Mouse (Mus musculus): ENCODE measurements around the gene Ier2. TPM values are rescaled to one million over a fixed set of nuclear protein-coding genes. Genes with fewer than 3 reads are reported as not detected.

The Ier2 gene
- polyA plus RNA-seq, 1 experiment from 2014 or later = 20.3 TPM

DNA sequence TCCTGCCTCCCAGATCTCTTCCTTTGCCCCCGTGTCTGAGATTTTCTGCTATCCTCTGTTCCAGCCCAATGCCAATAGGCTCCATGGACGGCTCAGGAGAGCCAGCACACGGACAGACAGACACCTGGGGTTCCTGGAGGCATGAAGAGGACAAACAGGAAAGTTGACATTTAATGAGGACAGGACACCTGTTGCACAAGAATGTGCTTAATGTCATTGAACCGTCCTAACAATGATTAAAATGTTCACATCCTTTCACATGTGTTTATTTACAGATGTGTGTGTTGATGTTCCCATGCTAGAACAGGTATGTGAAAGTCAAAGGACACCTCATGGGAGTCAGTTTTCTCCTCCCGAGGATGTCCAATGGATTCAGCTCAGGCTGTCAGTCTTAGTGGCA lies 19.6 kb downstream of the Ier2 start:
- H3K36me3 ChIP-seq = no peaks in the 10 kb centered on the region
- peaks cover 20% of the 10 kb centered on the region for H3K4me1 ChIP-seq
- no peak overlapping the region for H3K9ac ChIP-seq (replicated peaks)
- ATAC-seq (ENCODE audit: low FRiP score) = no peak
- H3K9me3 ChIP-seq (replicated peaks) = no peaks in the 10 kb centered on the region
- no peak overlapping the region for H3K4me3 ChIP-seq (replicated peaks)
- H3K4me2 ChIP-seq = no peak overlapping the region
- H3K27ac ChIP-seq (replicated peaks) = no peak overlapping the region
- H3K27me3 ChIP-seq (replicated peaks) = no peaks in the 10 kb centered on the region
- 80% methylated on average over 5 of the region's 5 CpGs for WGBS

DNA sequence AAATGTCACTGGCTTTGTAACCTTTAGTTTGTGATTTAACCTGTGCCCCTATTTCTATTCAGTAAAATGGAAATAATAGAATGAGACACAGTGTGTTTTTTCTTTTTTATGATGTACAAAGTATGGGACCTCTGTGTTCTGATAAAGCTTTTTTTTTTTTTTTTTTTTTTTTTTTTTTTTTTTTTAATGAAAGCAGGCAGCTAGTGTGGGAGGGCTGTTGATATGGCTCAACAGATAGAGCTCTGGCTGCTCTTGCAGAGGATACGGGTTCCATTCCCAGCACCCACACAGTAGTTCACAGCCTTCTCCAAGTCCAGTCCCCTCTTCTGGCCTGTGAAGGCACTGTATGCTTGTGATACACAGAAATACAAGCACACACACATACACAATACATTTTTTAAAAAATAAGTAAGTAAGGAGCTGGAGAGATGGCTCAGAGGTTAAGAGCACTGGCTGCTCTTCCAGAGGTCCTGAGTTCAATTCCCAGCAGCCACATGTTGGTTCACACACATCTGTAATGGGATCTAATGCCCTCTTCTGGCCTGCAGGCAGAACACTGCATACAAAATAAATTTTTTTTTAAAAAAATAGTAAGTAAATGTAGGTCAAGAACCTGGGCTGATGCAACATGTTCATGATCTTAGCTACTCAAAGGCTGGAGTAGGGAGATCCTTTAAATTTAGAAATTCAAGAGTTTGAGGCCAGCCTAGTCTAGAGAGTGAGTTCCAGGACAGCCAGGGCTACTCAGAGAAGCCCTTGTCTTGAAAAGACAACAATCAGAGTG lies 20.9 kb downstream of the Ier2 start:
- Histone ChIP-seq H3K27me3 (replicated peaks) (no peaks in the 10 kb centered on the region), H3K9ac (replicated peaks) (no peak overlapping the region), H3K4me2 (no peak overlapping the region), H3K27ac (replicated peaks) (no peak overlapping the region), H3K4me1 (peaks cover 12% of the 10 kb centered on the region), H3K9me3 (replicated peaks) (no peaks in the 10 kb centered on the region), H3K4me3 (replicated peaks) (no peak overlapping the region), H3K36me3 (no peaks in the 10 kb centered on the region)
- no peak for ATAC-seq (ENCODE audit: low FRiP score)
- 94% methylated on average over 1 of the region's 1 CpGs for WGBS

DNA sequence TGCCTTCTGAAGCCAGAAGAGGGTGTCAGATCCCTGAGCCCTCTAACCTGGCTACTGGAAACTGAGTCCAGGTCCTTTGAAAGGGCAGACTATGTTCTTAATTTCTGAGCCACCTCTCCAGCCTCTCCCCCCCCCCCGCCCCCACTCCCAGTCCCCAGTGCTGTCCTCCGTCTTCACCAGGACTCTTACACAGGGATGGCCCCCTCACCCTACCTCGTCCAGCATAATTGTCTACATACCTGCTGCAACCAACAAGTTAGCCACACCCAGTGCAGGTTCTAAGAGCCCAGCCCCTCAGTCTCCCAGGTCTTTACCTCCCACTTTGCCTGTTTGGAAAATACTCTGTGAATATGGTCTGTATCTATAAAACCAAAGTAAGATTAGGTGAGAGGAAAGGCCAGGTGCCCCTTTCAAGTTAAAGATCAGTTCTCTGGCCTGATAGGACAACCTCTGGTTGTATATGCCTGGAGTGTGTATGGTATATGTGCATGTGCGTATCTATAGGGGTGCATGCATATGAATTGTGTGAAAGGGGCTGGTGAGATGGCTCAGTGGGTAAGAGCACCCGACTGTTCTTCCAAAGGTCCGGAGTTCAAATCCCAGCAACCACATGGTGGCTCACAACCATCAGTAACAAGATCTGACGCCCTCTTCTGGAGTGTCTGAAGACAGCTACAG lies 21.9 kb downstream of the Ier2 start:
- no peaks in the 10 kb centered on the region for H3K9me3 ChIP-seq (replicated peaks)
- no peak overlapping the region for H3K4me2 ChIP-seq
- H3K9ac ChIP-seq (replicated peaks) = no peak overlapping the region
- 0 out of 2 replicates have a peak, but pooled peaks cover 3% of the 10 kb centered on the region for H3K36me3 ChIP-seq
- peaks cover 17% of the 10 kb centered on the region for H3K4me1 ChIP-seq
- no peak for ATAC-seq (ENCODE audit: low FRiP score)
- H3K4me3 ChIP-seq (replicated peaks) = no peak overlapping the region
- H3K27me3 ChIP-seq (replicated peaks) = no peaks in the 10 kb centered on the region
- 77% methylated on average over 7 of the region's 7 CpGs for WGBS
- no peak overlapping the region for H3K27ac ChIP-seq (replicated peaks)

DNA sequence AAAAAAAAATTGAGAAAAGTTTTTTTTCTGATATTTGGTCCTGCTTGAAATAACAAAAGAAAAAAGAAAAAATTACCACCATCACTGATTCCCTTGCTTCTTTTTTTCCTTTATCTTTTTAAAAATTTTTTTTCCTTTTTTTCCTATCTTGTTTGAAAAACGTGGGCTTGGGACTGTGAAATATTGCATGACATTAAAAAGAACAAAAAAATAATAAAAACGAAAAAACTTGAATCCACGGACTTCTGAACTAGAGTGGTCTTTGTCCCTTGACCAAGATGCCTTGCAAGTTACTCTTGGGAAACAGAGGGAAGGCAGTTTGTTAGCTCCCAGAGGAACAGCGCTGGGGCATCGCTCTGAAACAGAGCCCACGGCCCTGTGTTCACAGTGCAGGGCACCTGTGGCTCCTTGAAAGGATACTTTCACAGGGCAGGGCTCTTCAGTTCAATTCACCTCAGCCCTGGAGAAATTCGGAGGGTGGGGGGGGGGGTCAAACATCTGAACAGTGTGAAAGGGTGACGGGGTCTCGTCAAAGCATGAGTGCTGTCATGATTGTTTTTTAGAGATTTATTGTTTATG lies 22.6 kb downstream of the Ier2 start:
- no peak overlapping the region for H3K9ac ChIP-seq (replicated peaks)
- peak overlapping the region; percentile 87 for H3K4me2 ChIP-seq
- WGBS = 32% methylated on average over 9 of the region's 9 CpGs
- peaks cover 24% of the 10 kb centered on the region for H3K4me1 ChIP-seq
- H3K36me3 ChIP-seq = 0 out of 2 replicates have a peak, but pooled peaks cover 3% of the 10 kb centered on the region
- peak overlapping the region; percentile 65; the same call in 1 of the 2 replicates for H3K27ac ChIP-seq (replicated peaks)
- peak overlapping the region; percentile 42 for H3K4me3 ChIP-seq (replicated peaks)
- H3K9me3 ChIP-seq (replicated peaks) = no peaks in the 10 kb centered on the region
- no peak for ATAC-seq (ENCODE audit: low FRiP score)
- H3K27me3 ChIP-seq (replicated peaks) = no peaks in the 10 kb centered on the region

DNA sequence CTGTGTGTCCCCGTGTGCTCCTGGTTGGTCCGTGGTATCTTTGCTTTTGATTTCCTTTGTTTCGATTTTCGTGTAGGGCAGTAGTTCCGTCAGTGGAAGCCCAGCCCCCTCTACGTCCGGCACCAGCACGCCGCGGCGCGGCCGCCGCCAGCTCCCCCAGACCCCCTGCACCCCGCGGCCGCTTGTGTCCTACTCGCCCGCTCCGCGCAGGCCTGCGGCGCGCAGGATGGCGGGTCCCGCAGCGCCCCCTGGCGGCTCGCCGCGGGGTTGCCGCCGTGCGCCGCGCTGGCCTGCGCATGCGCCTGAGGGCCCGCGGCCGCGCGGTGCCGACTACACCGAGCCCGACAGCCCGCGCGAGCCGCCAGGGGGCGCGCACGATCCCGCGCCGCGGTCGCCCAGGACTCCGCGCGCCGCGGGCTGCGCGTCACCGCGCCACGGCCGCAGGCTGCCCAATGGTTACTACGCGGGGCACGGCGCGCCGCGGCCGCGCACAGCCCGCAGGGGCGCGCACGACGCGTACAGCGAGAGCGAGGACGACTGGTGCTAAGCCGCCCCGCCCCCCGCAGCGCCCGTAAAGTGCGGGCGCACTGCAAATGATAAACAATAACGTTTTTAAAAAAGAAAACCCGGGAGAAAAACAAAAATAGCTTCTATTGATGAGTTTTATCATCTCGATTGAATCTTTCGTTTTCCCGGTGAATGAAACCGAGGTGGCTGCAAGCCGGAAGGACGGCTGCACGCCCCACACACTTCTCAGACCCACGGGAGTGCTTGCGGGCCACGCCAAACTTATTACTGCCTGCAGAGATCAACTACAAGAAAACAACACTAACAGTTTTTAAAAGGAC lies 23.3 kb downstream of the Ier2 start:
- H3K4me1 ChIP-seq = peaks cover 31% of the 10 kb centered on the region
- peak overlapping the region; percentile 79 for H3K27ac ChIP-seq (replicated peaks)
- H3K4me2 ChIP-seq = peak overlapping the region; percentile 87
- H3K36me3 ChIP-seq = 0 out of 2 replicates have a peak, but pooled peaks cover 3% of the 10 kb centered on the region
- ATAC-seq (ENCODE audit: low FRiP score) = peak; percentile 93
- no peaks in the 10 kb centered on the region for H3K27me3 ChIP-seq (replicated peaks)
- peak overlapping the region; percentile 62 for H3K9ac ChIP-seq (replicated peaks)
- H3K4me3 ChIP-seq (replicated peaks) = peak overlapping the region; percentile 42
- under 1% methylated on average over 98 of the region's 106 CpGs for WGBS
- H3K9me3 ChIP-seq (replicated peaks) = no peaks in the 10 kb centered on the region

DNA sequence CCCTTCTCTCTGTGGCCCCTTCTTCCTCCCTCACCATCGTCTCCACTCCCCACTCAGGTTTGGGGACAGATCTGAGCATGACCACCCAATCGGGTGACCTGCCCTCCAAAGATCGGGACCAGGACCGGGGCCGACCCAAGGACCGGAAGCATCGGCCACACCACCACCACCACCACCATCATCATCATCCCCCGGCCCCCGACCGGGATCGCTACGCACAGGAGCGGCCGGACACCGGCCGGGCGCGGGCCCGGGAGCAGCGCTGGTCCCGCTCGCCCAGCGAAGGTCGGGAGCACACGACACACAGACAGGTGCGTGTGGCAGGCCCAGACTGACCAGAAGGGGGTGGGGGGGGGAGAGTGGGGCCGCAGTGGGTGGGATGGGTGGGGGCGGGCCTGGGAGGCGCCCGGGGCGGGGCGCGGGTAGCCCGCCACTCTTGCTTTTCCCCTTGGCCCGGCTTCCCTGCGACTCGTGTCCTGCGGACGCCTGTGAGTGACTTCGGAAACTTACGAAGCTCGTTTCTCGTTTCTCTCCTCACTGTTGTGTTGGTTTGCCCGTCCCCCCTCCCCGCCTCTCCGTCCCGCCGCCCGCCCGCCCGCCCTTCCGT lies 24.0 kb downstream of the Ier2 start:
- WGBS = under 1% methylated on average over 39 of the region's 52 CpGs
- ATAC-seq (ENCODE audit: low FRiP score) = peak; percentile 34
- no peaks in the 10 kb centered on the region for H3K9me3 ChIP-seq (replicated peaks)

DNA sequence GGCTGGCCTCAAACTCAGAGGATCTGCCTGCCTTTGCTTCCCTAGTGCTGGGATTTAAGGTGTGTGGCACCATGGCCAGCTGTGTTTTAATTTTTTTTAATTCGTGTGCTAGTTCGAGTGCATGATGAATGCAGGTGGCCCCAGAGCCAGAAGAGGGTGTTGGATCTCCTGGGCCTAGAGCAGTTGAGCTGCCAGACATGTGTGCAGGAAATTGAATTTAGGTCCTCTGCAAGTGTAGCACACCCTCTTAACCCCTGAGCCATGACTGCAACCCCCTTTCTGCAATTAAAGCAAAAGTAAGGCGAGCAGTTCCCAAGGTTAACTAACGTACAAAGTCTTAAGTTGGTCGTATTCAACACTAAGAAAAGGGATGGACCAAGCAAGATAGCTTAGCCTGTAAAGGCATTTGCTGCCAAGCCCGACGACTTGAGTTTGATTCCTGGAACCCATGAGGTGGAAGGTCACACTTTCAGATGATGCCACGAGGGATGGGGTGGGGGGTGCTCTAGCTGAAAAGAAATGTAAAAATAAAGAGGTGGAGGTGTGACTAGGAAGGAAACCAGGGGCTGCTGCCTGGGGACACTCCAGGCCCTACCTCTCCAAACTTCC lies 24.6 kb downstream of the Ier2 start:
- Histone ChIP-seq H3K36me3 (peaks cover 15% of the 10 kb centered on the region; the same call in 1 of the 2 replicates), H3K4me1 (peaks cover 37% of the 10 kb centered on the region), H3K9me3 (replicated peaks) (no peaks in the 10 kb centered on the region), H3K4me2 (peak overlapping the region; percentile 87), H3K27ac (replicated peaks) (peak overlapping the region; percentile 79), H3K4me3 (replicated peaks) (peak overlapping the region; percentile 42), H3K9ac (replicated peaks) (peak overlapping the region; percentile 62), H3K27me3 (replicated peaks) (no peaks in the 10 kb centered on the region)
- 37% methylated on average over 8 of the region's 8 CpGs for WGBS
- ATAC-seq (ENCODE audit: low FRiP score) = no peak

More for the DNA sequence above, 24.0 kb downstream of the Ier2 start:
- Histone ChIP-seq H3K9ac (replicated peaks) (peak overlapping the region; percentile 62), H3K36me3 (peaks cover 9% of the 10 kb centered on the region; the same call in 1 of the 2 replicates), H3K27ac (replicated peaks) (peak overlapping the region; percentile 79), H3K4me1 (peaks cover 37% of the 10 kb centered on the region), H3K4me3 (replicated peaks) (peak overlapping the region; percentile 42), H3K4me2 (peak overlapping the region; percentile 87), H3K27me3 (replicated peaks) (no peaks in the 10 kb centered on the region)

DNA sequence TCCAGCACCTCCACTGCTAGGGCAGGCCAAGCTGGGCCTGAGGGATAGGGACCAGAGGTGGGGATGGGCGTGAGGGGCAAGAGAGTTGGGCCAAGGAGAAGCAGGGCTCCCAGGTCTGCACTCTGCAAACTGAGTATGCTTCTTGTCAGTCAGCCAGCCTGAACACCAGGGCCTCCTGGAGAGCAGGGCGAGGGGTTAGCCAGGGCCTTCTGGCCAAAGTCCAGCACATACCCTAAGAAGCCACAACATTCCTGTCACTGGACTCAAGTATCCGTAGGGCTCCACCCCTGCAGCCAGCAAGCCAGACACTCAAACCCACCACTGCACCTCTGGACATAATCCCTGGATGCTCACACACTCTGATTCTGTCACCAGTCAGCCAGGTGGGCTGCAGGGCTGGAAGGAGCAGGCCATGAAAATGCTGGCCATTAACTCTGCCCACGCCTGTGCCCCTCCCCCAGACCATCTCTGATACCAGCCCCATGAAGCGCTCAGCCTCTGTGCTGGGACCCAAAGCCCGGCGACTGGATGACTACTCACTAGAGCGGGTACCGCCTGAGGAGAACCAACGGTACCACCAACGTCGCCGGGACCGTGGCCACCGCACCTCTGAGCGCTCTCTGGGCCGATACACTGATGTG lies 26.5 kb downstream of the Ier2 start:
- Histone ChIP-seq H3K27me3 (replicated peaks) (no peaks in the 10 kb centered on the region), H3K4me1 (peaks cover 37% of the 10 kb centered on the region), H3K4me2 (no peak overlapping the region), H3K9ac (replicated peaks) (no peak overlapping the region; the same call in 1 of the 2 replicates), H3K9me3 (replicated peaks) (no peaks in the 10 kb centered on the region), H3K4me3 (replicated peaks) (no peak overlapping the region), H3K27ac (replicated peaks) (no peak overlapping the region), H3K36me3 (peaks cover 22% of the 10 kb centered on the region)
- ATAC-seq (ENCODE audit: low FRiP score) = no peak
- 85% methylated on average over 17 of the region's 17 CpGs for WGBS

DNA sequence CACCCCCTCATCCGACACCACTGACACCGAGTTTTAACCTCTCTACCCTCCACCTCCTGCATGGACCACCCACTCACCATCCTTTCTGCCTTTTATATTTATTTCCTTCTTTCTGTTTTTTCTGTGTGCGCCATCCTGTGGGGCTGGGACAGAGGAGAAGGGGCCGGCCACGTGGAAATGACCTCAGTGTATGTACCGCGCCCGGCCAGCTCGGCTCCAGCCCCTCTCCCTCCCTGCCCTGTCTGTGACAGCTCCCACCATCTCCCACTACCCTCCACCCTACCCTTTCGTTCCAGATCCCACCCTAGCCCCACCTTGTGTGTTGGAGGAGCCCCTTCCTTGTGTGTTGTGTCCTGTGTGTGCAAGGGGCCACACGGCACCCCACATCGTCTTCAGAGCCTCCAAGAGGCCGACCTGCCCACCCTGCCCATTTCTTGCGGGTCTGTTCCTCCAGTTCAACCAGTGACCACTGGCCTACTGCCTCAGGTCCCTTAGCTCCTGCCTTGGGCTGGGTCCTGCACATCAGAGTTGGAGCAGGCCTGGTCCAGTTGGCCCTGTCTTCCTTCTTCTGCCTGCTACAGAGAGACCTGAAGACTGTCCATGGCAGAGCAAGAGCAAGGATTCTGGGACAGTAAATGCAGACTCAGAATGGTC lies 27.1 kb downstream of the Ier2 start:
- H3K4me2 ChIP-seq = no peak overlapping the region
- H3K9me3 ChIP-seq (replicated peaks) = no peaks in the 10 kb centered on the region
- peaks cover 22% of the 10 kb centered on the region for H3K36me3 ChIP-seq
- 55% methylated on average over 14 of the region's 14 CpGs for WGBS
- no peak for ATAC-seq (ENCODE audit: low FRiP score)
- H3K4me3 ChIP-seq (replicated peaks) = no peak overlapping the region
- H3K9ac ChIP-seq (replicated peaks) = no peak overlapping the region; the same call in 1 of the 2 replicates
- no peaks in the 10 kb centered on the region for H3K27me3 ChIP-seq (replicated peaks)
- H3K4me1 ChIP-seq = peaks cover 37% of the 10 kb centered on the region
- H3K27ac ChIP-seq (replicated peaks) = peak overlapping the region; percentile 72

DNA sequence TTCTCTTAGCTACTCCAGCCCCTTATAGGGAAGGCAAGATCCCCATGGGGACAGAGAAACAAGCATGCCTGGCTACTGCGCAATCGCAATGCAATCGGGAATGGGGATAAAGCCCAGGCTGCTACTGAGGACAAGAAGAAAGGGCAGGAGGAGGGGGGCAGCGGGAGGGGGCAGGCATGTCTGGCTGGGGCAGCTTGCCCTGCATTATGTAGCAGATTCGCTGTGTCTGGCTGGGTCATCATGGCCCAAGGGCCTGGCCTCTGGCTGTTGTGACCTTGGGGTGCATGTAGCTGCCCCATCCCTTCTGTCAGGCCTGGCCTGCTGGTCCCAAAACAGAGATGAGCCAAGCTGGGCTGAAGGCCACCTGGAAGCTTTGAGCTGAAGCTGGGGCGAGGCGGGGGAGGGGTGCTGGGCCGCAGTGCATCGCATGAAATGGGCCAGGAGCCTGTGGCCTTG lies 27.8 kb downstream of the Ier2 start:
- ATAC-seq (ENCODE audit: low FRiP score) = no peak
- H3K4me3 ChIP-seq (replicated peaks) = no peak overlapping the region
- no peaks in the 10 kb centered on the region for H3K9me3 ChIP-seq (replicated peaks)
- WGBS = 36% methylated on average over 9 of the region's 9 CpGs
- H3K27me3 ChIP-seq (replicated peaks) = no peaks in the 10 kb centered on the region
- no peak overlapping the region for H3K4me2 ChIP-seq
- H3K36me3 ChIP-seq = peaks cover 26% of the 10 kb centered on the region
- peaks cover 32% of the 10 kb centered on the region for H3K4me1 ChIP-seq
- peak overlapping the region; percentile 72 for H3K27ac ChIP-seq (replicated peaks)
- H3K9ac ChIP-seq (replicated peaks) = no peak overlapping the region

Data from neural tube, embryonic 15.5 days (tissue).